Mouse (Mus musculus) stomach, postnatal 0 days (tissue): Measurements from ENCODE around the gene Lbp. TPM values are rescaled to one million over a fixed set of nuclear protein-coding genes. Genes with fewer than 3 reads are reported as not detected.
A peak's percentile ranks its signal among the peaks of the same experiment; 100 is the strongest.

Source experiments
- ATAC-seq: fragments of 200-750 bp; cut with Nextera tagmentation; 2 replicates; pipeline ENCODE4 v1.8.0; 2017; ENCODE audit not compliant: low FRiP score, low TSS enrichment
- DNase-seq: peaks from one replicate; pipeline ENCODE4 v3.0.0-alpha.2; 2016; ENCODE audit warnings: low spot score
- H3K27ac ChIP-seq: fragments of 300-500 bp; sonication (generic); replicated peaks from 2 replicates; pipeline ENCODE4 v1.5.1; 2014; ENCODE audit warnings: mild to moderate bottlenecking, control low read depth
- H3K27me3 ChIP-seq: fragments of 300-500 bp; sonication (generic); 2 replicates; pipeline ENCODE4 v1.6.1; 2014; ENCODE audit warnings: low read length; ENCODE audit not compliant: control insufficient read depth, insufficient read depth
- H3K36me3 ChIP-seq: fragments of 300-500 bp; sonication (generic); 2 replicates; pipeline ENCODE4 v1.6.1; 2014; ENCODE audit warnings: low read length, mixed read lengths; ENCODE audit not compliant: control insufficient read depth, insufficient read depth
- H3K4me1 ChIP-seq: fragments of 300-500 bp; sonication (generic); replicated peaks from 2 replicates; pipeline ENCODE4 v1.6.1; 2014; ENCODE audit warnings: antibody characterized with exemption; ENCODE audit not compliant: control insufficient read depth, insufficient read depth
- H3K4me2 ChIP-seq: fragments of 300-500 bp; sonication (generic); replicated peaks from 2 replicates; pipeline ENCODE4 v1.6.1; 2014; ENCODE audit warnings: low read depth, mild to moderate bottlenecking, control low read depth, moderate library complexity
- H3K4me3 ChIP-seq: fragments of 300-500 bp; sonication (generic); 2 replicates; pipeline ENCODE4 v1.5.1; 2014; ENCODE audit warnings: low read depth, low read length, control low read depth
- H3K9ac ChIP-seq: fragments of 300-500 bp; sonication (generic); 2 replicates; pipeline ENCODE4 v1.6.1; 2014; ENCODE audit warnings: mild to moderate bottlenecking, low read length, control low read depth, mixed read lengths
- H3K9me3 ChIP-seq: fragments of 300-500 bp; sonication (generic); 2 replicates; pipeline ENCODE4 v1.6.1; 2016; ENCODE audit warnings: low read length; ENCODE audit not compliant: control insufficient read depth
- CTCF ChIP-seq: IDR thresholded peaks from 2 replicates; pipeline ENCODE4 v1.5.1; 2016; ENCODE audit warnings: antibody characterized with exemption, low read depth, mild to moderate bottlenecking, moderate library complexity
- EP300 ChIP-seq: optimal IDR thresholded peaks from 2 replicates; pipeline ENCODE3; 2016; ENCODE audit warnings: antibody characterized with exemption
- WGBS: fragments of 180-500 bp; shearing (Covaris S2); extraction: QIAGEN DNeasy Blood & Tissue Kit; methylation state at CpG from one replicate; pipeline ENCODE4 v1.1.7; 2014; 5-methylcytosine and 5-hydroxymethylcytosine counted together
- polyA plus RNA-seq: library from polyadenylated mRNA; unstranded; fragments of >200 nt; fragmentation: Nextera tagmentation; extraction: Ambion mirVana; gene quantifications from 2 replicates; pipeline ENCODE4 v1.2.1, GENCODE M21; 2015

The Lbp gene
- polyA plus RNA-seq, 1 experiment from 2014 or later = 3.4 TPM

DNA sequence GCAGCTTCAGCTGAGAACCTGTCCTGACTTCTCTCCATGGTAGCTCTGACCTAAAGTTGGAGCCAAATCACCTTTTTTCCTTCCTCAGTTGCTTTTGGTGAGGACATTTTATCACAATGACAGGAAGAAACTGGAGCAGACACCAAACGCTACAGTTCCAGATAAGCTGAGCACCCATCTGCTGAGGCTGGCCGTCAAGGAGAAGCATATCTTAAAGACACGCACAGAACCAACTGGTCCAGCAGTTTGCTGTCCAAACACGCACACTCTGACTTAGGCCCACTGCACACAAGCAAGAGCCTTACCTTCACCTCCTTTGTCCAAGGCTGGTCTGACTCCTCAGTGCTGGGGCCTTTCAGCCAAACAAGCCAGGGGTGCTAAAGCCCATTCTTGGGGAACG is 61.4 kb downstream of the Lbp start:
- Histone ChIP-seq H3K36me3 (no peaks in the 10 kb centered on the region), H3K9me3 (no peaks in the 10 kb centered on the region), H3K4me1 (no peaks in the 10 kb centered on the region), H3K9ac (no peak overlapping the region), H3K4me2 (no peak overlapping the region), H3K27me3 (no peaks in the 10 kb centered on the region), H3K27ac (no peak overlapping the region), H3K4me3 (no peak overlapping the region)
- TF ChIP-seq EP300 (no peak), CTCF (no peak)
- DNase-seq (no peak), ATAC-seq (no peak)
- WGBS = 81% methylated on average over 5 of the region's 5 CpGs

DNA sequence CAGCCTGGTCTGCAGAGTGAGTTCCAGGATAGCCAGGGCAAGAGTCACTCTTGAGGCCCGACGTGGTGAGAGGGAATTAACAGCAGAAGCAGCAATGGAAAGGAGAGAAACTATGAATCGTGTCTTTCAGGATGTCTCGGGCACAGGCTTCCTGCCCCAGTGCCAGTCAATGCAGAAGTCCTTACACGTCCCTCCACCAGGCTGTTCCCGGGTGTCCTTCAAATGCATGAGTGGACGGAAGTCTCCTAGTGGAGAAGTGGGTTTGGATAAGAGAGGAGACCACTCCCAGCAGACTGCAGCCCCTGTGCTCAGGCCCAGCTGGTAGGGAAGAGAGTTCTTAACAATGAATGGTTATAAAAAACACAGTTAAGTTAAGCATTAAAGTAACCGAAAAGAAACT is 62.0 kb downstream of the Lbp start:
- WGBS = 92% methylated on average over 8 of the region's 8 CpGs
- Histone ChIP-seq H3K4me3 (no peak overlapping the region), H3K4me1 (no peaks in the 10 kb centered on the region), H3K9ac (no peak overlapping the region), H3K4me2 (no peak overlapping the region), H3K27ac (no peak overlapping the region), H3K27me3 (no peaks in the 10 kb centered on the region), H3K36me3 (no peaks in the 10 kb centered on the region), H3K9me3 (no peaks in the 10 kb centered on the region)
- ATAC-seq (no peak), DNase-seq (no peak)
- no peak for TF ChIP-seq EP300
- TF ChIP-seq CTCF = no peak

GRCm38 (mm10) chr2:158369474-158370172 is 63.3 kb downstream of the Lbp start:
- ATAC-seq (no peak), DNase-seq (no peak)
- Histone ChIP-seq H3K4me1 (no peaks in the 10 kb centered on the region), H3K27ac (no peak overlapping the region), H3K4me2 (no peak overlapping the region), H3K27me3 (no peaks in the 10 kb centered on the region), H3K9ac (no peak overlapping the region), H3K36me3 (no peaks in the 10 kb centered on the region), H3K4me3 (no peak overlapping the region), H3K9me3 (no peaks in the 10 kb centered on the region)
- TF ChIP-seq EP300 (no peak), CTCF (no peak)
- 86% methylated on average over 3 of the region's 3 CpGs for WGBS

DNA sequence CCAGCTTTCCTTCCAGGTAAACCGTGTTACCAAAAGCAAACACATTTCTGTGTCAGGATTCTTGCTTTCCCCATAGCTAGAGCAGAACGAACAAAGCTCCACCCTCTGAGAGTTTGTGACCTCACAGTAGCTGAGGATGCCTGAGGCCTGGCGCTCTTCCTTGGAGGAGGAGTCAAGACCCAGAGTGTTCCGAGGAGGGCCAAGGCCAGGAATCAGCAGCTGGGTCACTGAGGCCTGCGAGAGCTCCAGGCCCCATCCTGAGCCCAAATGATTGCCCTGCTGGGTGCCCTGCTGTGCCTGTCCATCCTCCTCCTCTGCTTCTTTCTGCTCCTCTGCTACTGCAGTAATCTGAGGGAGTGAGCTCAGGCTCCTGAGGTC is 63.9 kb downstream of the Lbp start:
- H3K9ac ChIP-seq = no peak overlapping the region
- H3K4me1 ChIP-seq = no peaks in the 10 kb centered on the region
- no peak for TF ChIP-seq EP300
- TF ChIP-seq CTCF = no peak
- H3K4me2 ChIP-seq = no peak overlapping the region
- no peak for DNase-seq
- H3K27me3 ChIP-seq = no peaks in the 10 kb centered on the region
- ATAC-seq = 0 out of 2 replicates have a peak, but pooled peaks have one; percentile 40
- no peak overlapping the region for H3K4me3 ChIP-seq
- no peaks in the 10 kb centered on the region for H3K9me3 ChIP-seq
- no peak overlapping the region for H3K27ac ChIP-seq
- no peaks in the 10 kb centered on the region for H3K36me3 ChIP-seq
- 25% methylated on average over 5 of the region's 5 CpGs for WGBS

GRCm38 (mm10) chr2:158373061-158373460 is 66.8 kb downstream of the Lbp start:
- DNase-seq (peak; percentile 39), ATAC-seq (peak; percentile 63)
- TF ChIP-seq EP300 = no peak
- TF ChIP-seq CTCF = no peak
- H3K27me3 ChIP-seq = no peaks in the 10 kb centered on the region
- H3K4me3 ChIP-seq = no peak overlapping the region
- H3K36me3 ChIP-seq = no peaks in the 10 kb centered on the region
- H3K9ac ChIP-seq = no peak overlapping the region
- no peaks in the 10 kb centered on the region for H3K9me3 ChIP-seq
- WGBS = 21% methylated on average over 5 of the region's 5 CpGs
- no peak overlapping the region for H3K27ac ChIP-seq
- H3K4me2 ChIP-seq = no peak overlapping the region
- H3K4me1 ChIP-seq = no peaks in the 10 kb centered on the region

- Histone ChIP-seq H3K9me3 (no peaks in the 10 kb centered on the region), H3K27me3 (no peaks in the 10 kb centered on the region), H3K4me1 (no peaks in the 10 kb centered on the region), H3K36me3 (no peaks in the 10 kb centered on the region), H3K9ac (no peak overlapping the region), H3K27ac (no peak overlapping the region), H3K4me2 (no peak overlapping the region), H3K4me3 (no peak overlapping the region)
- DNase-seq (no peak), ATAC-seq (no peak)
- TF ChIP-seq EP300 (no peak), CTCF (no peak)
- WGBS = 60% methylated on average over 7 of the region's 7 CpGs
These were observed 67.2 kb downstream of the Lbp start for GRCm38 (mm10) chr2:158373516-158373915.
